Mouse (Mus musculus) hindbrain, embryonic 10.5 days (tissue): Measurements from ENCODE around the gene Lamb2. TPM values are rescaled to one million over a fixed set of nuclear protein-coding genes. Genes with fewer than 3 reads are reported as not detected.

Experiments used
- DNase-seq: peaks from one replicate; pipeline ENCODE4 v3.0.0-alpha.2; 2017; ENCODE audit warnings: low spot score
- H3K27ac ChIP-seq: fragments of 300-500 bp; sonication (generic); 2 replicates; pipeline ENCODE4 v1.5.1; 2016; ENCODE audit warnings: mild to moderate bottlenecking, moderate library complexity
- H3K27me3 ChIP-seq: fragments of 300-500 bp; sonication (generic); 2 replicates; pipeline ENCODE4 v1.6.1; 2016; ENCODE audit warnings: mild to moderate bottlenecking; ENCODE audit not compliant: poor library complexity, insufficient read depth, severe bottlenecking
- H3K36me3 ChIP-seq: fragments of 300-500 bp; sonication (generic); 2 replicates; pipeline ENCODE4 v1.6.1; 2016; ENCODE audit warnings: mild to moderate bottlenecking, moderate library complexity
- H3K4me1 ChIP-seq: fragments of 300-500 bp; sonication (generic); replicated peaks from 2 replicates; pipeline ENCODE4 v1.6.1; 2016; ENCODE audit warnings: mild to moderate bottlenecking
- H3K4me3 ChIP-seq: fragments of 300-500 bp; sonication (generic); 2 replicates; pipeline ENCODE4 v1.5.1; 2016; ENCODE audit warnings: mild to moderate bottlenecking, moderate library complexity
- H3K9me3 ChIP-seq: fragments of 300-500 bp; sonication (generic); 2 replicates; pipeline ENCODE4 v1.6.1; 2016; ENCODE audit warnings: mild to moderate bottlenecking, moderate library complexity
- WGBS: fragments of 180-500 bp; shearing (Covaris S2); methylation state at CpG from one replicate; pipeline ENCODE4 v1.1.7; 2016; 5-methylcytosine and 5-hydroxymethylcytosine counted together
- polyA plus RNA-seq: library from polyadenylated mRNA; unstranded; fragments of >200 nt; fragmentation: Nextera tagmentation; extraction: Ambion mirVana; gene quantifications from 2 replicates; pipeline ENCODE4 v1.2.1, GENCODE M21; 2016

The Lamb2 gene
- polyA plus RNA-seq, 1 experiment from 2014 or later: 40.8 TPM

GRCm38 (mm10) chr9:108466219-108466618 lies 13.3 kb upstream of the Lamb2 start:
- H3K4me3 ChIP-seq: no peak overlapping the region
- H3K27ac ChIP-seq: no peak overlapping the region
- H3K36me3 ChIP-seq: peaks cover 58% of the 10 kb centered on the region
- DNase-seq: no peak
- no peaks in the 10 kb centered on the region for H3K9me3 ChIP-seq
- peaks cover 12% of the 10 kb centered on the region for H3K4me1 ChIP-seq
- H3K27me3 ChIP-seq: no peaks in the 10 kb centered on the region
- WGBS: 90% methylated on average over 2 of the region's 2 CpGs

- H3K36me3 ChIP-seq: peaks cover 32% of the 10 kb centered on the region
- H3K27me3 ChIP-seq: no peaks in the 10 kb centered on the region
- no peak overlapping the region for H3K27ac ChIP-seq
- DNase-seq: no peak
- H3K9me3 ChIP-seq: no peaks in the 10 kb centered on the region
- no peak overlapping the region for H3K4me3 ChIP-seq
- 83% methylated on average over 5 of the region's 5 CpGs for WGBS
- H3K4me1 ChIP-seq: no peaks in the 10 kb centered on the region
Measured at GRCm38 (mm10) chr9:108469430-108469829, 10.1 kb upstream of the Lamb2 start.

DNA sequence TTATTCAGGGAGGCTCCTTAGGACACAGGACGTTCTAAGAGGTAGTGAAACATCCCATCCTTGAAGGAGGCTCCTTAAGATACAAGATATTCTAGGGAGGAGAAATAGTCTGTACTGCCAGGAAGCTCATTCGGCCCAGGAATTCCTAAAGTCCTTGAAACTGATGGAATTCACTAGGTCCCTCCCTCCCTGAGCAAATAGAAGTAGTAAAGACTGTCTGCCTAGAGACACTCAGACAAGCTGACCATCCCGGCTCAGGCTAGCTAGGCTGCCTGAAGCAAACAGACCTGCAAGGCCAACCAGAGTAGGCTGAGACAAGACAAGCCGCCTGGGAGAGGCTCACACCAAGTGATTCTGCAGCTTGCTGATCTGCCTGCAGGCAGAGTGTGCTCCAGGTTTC lies 9.7 kb upstream of the Lamb2 start:
- 80% methylated on average over 4 of the region's 4 CpGs for WGBS
- Histone ChIP-seq H3K4me1 (no peaks in the 10 kb centered on the region), H3K9me3 (no peaks in the 10 kb centered on the region), H3K27me3 (no peaks in the 10 kb centered on the region), H3K27ac (no peak overlapping the region), H3K4me3 (no peak overlapping the region), H3K36me3 (peaks cover 28% of the 10 kb centered on the region)
- DNase-seq: no peak

GRCm38 (mm10) chr9:108474528-108474927 lies 5.0 kb upstream of the Lamb2 start:
- 73% methylated on average over 1 of the region's 1 CpGs for WGBS
- Histone ChIP-seq H3K4me3 (no peak overlapping the region), H3K27me3 (no peaks in the 10 kb centered on the region), H3K27ac (no peak overlapping the region), H3K4me1 (peaks cover 16% of the 10 kb centered on the region), H3K9me3 (no peaks in the 10 kb centered on the region), H3K36me3 (no peaks in the 10 kb centered on the region)
- no peak for DNase-seq

GRCm38 (mm10) chr9:108478638-108479156 lies 839 bp upstream of the Lamb2 start:
- H3K9me3 ChIP-seq: no peaks in the 10 kb centered on the region
- H3K36me3 ChIP-seq: peaks cover 26% of the 10 kb centered on the region
- WGBS: 1% methylated on average over 20 of the region's 20 CpGs
- H3K27me3 ChIP-seq: no peaks in the 10 kb centered on the region
- H3K4me1 ChIP-seq: peaks cover 35% of the 10 kb centered on the region
- DNase-seq: peak; percentile 89
- peak overlapping the region; percentile 56 for H3K4me3 ChIP-seq
- H3K27ac ChIP-seq: peak overlapping the region; percentile 87

GRCm38 (mm10) chr9:108479241-108479640 lies 295 bp upstream of the Lamb2 start:
- Histone ChIP-seq H3K9me3 (no peaks in the 10 kb centered on the region), H3K27me3 (no peaks in the 10 kb centered on the region), H3K4me1 (peaks cover 35% of the 10 kb centered on the region), H3K27ac (peak overlapping the region; percentile 87), H3K4me3 (peak overlapping the region; percentile 56), H3K36me3 (peaks cover 32% of the 10 kb centered on the region)
- peak; percentile 56 for DNase-seq
- WGBS: 40% methylated on average over 11 of the region's 11 CpGs

DNA sequence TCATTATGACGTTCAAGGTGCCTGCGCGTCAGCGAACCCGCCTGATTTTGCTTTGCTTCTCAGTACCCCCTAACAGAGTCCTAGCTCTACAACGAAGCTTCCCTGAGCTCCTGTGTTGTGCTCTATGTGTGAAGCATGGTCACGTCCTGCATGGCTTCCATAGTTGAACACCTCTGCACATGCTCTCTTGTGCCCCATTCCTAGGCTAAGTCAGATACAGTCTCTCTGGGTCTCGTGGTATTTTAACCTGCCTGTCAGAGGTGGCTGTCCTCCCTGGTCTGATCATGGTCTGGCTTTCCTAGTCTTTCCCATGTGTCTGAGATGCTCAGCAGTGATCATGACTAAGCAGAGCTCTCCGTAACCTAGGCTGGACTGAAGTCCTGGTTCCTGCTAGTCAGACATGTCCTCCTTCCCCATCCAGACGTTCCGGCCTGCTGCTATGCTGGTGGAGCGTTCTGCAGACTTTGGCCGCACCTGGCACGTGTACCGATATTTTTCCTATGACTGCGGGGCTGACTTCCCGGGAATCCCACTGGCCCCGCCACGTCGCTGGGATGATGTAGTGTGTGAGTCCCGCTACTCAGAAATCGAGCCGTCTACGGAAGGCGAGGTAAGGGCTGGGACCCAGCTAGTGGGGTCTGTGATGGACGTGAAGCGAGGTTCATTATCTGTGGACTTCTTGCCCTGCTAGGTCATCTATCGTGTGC lies 1.4 kb downstream of the Lamb2 start:
- 93% methylated on average over 28 of the region's 28 CpGs for WGBS
- DNase-seq: no peak
- no peaks in the 10 kb centered on the region for H3K9me3 ChIP-seq
- H3K36me3 ChIP-seq: peaks cover 48% of the 10 kb centered on the region
- H3K4me1 ChIP-seq: peaks cover 35% of the 10 kb centered on the region
- H3K4me3 ChIP-seq: peak overlapping the region; percentile 56; the same call in 1 of the 2 replicates
- H3K27me3 ChIP-seq: no peaks in the 10 kb centered on the region
- H3K27ac ChIP-seq: 0 out of 2 replicates have a peak overlapping the region, but pooled peaks have one; percentile 87

GRCm38 (mm10) chr9:108481520-108482210 lies 2.1 kb downstream of the Lamb2 start:
- DNase-seq: no peak
- H3K27ac ChIP-seq: no peak overlapping the region
- WGBS: 92% methylated on average over 19 of the region's 19 CpGs
- H3K4me3 ChIP-seq: no peak overlapping the region
- H3K27me3 ChIP-seq: no peaks in the 10 kb centered on the region
- H3K4me1 ChIP-seq: peaks cover 35% of the 10 kb centered on the region
- peaks cover 55% of the 10 kb centered on the region for H3K36me3 ChIP-seq
- no peaks in the 10 kb centered on the region for H3K9me3 ChIP-seq

- Histone ChIP-seq H3K27me3 (no peaks in the 10 kb centered on the region), H3K36me3 (peaks cover 70% of the 10 kb centered on the region), H3K4me1 (peaks cover 31% of the 10 kb centered on the region), H3K27ac (no peak overlapping the region), H3K9me3 (no peaks in the 10 kb centered on the region), H3K4me3 (no peak overlapping the region)
- no peak for DNase-seq
- WGBS: 94% methylated on average over 18 of the region's 18 CpGs
Measured at GRCm38 (mm10) chr9:108483051-108483790, 3.7 kb downstream of the Lamb2 start.

GRCm38 (mm10) chr9:108484021-108484420 lies 4.5 kb downstream of the Lamb2 start:
- H3K27ac ChIP-seq: no peak overlapping the region
- 93% methylated on average over 15 of the region's 15 CpGs for WGBS
- no peaks in the 10 kb centered on the region for H3K27me3 ChIP-seq
- no peak for DNase-seq
- peaks cover 78% of the 10 kb centered on the region for H3K36me3 ChIP-seq
- H3K4me1 ChIP-seq: peaks cover 23% of the 10 kb centered on the region
- no peak overlapping the region for H3K4me3 ChIP-seq
- no peaks in the 10 kb centered on the region for H3K9me3 ChIP-seq

GRCm38 (mm10) chr9:108485301-108485875 lies 5.9 kb downstream of the Lamb2 start:
- Histone ChIP-seq H3K36me3 (peaks cover 90% of the 10 kb centered on the region), H3K4me3 (no peak overlapping the region), H3K4me1 (peaks cover 22% of the 10 kb centered on the region), H3K27me3 (no peaks in the 10 kb centered on the region), H3K27ac (no peak overlapping the region), H3K9me3 (no peaks in the 10 kb centered on the region)
- no peak for DNase-seq
- WGBS: 94% methylated on average over 19 of the region's 19 CpGs

- Histone ChIP-seq H3K4me1 (peaks cover 24% of the 10 kb centered on the region), H3K27me3 (no peaks in the 10 kb centered on the region), H3K4me3 (no peak overlapping the region), H3K9me3 (no peaks in the 10 kb centered on the region), H3K27ac (no peak overlapping the region), H3K36me3 (peaks cover 83% of the 10 kb centered on the region)
- no peak for DNase-seq
- WGBS: 94% methylated on average over 8 of the region's 8 CpGs
Measured at GRCm38 (mm10) chr9:108486973-108487530, 7.5 kb downstream of the Lamb2 start.
